Mouse (Mus musculus) bone marrow macrophage, adult 2 months (primary cell): ENCODE data around the gene Myocd.

Experiments
- CTCF ChIP-seq: IDR thresholded peaks from 2 replicates; pipeline ENCODE4 v1.5.1; 2012; ENCODE audit warnings: low read depth, mild to moderate bottlenecking, low read length, moderate library complexity
- POLR2A ChIP-seq: IDR thresholded peaks from 2 replicates; pipeline ENCODE4 v1.6.1; 2012; ENCODE audit warnings: mild to moderate bottlenecking, low read depth, low read length, borderline replicate concordance

DNA sequence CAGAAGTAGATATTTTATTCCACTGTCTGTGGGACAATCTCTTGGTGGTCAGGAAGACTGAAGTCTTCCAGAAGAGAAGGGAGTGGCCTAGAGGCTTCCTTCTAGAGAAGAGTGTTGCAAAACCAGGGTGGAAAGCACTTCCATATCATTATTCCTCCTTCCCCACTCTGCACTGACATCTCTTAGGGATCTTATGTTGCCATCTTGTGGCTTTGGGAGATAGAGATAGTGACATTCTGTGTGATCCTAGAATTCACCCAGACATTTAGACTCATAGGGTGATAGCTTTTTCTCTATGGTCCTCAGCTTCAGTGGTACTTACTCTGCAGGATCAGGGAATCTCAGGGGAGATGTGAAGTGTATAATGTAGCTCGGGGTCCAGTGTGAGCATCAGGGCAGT is 66.8 kb downstream of the Myocd start:
- TF ChIP-seq CTCF, result no peak
- TF ChIP-seq POLR2A, result no peak
